Mouse (Mus musculus) C2C12 (cell line): ENCODE measurements around the gene Tssk2.

Experiments used
- CEBPB ChIP-seq: IDR thresholded peaks from one replicate; pipeline ENCODE4 v1.6.1; 2011; ENCODE audit warnings: low read depth, mild to moderate bottlenecking, control low read depth, moderate library complexity
- CTCF ChIP-seq: IDR thresholded peaks from one replicate; pipeline ENCODE4 v1.5.1; 2011; ENCODE audit not compliant: control insufficient read depth, insufficient read depth, insufficient read length
- FOSL1 ChIP-seq: IDR thresholded peaks from one replicate; pipeline ENCODE4 v1.8.0; 2011; ENCODE audit warnings: mild to moderate bottlenecking, low read length; ENCODE audit not compliant: poor library complexity, insufficient read depth, severe bottlenecking
- USF1 ChIP-seq: IDR thresholded peaks from one replicate; pipeline ENCODE4 v1.6.1; 2011; ENCODE audit warnings: low read depth, mild to moderate bottlenecking, control low read depth, moderate library complexity

DNA sequence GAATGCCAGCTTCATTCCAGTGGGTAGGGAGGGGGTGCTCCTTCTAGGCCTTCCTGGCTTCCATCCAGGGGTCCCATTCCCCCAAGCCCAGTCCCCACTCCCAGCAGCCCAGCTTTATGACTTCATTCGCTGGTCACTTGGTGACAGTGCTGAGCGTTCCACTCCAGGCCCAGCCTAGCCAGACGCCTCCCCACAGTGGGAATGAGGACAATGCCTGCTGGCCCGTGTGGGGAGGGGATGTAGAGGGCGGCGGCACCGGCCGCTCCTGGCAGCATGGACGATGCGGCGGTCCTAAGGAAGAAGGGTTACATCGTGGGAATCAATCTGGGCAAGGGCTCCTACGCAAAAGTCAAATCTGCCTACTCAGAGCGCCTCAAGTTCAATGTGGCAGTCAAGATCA is at the start of gene Tssk2, which contains the start of gene Dgcr2:
- TF ChIP-seq FOSL1: no peak
- TF ChIP-seq CTCF: no peak
- TF ChIP-seq CEBPB: no peak
- TF ChIP-seq USF1: no peak
